Mouse (Mus musculus): ENCODE data around the gene Fancc. TPM values are rescaled to one million over a fixed set of nuclear protein-coding genes. Genes with fewer than 3 reads are reported as not detected.
"Not testable (repeated sequence)": the region's sequence is repeated elsewhere in the genome, so short reads cannot be mapped to it uniquely, and the experiment has no call there.

The Fancc gene
- polyA plus RNA-seq, 1 experiment: 29.2 TPM

DNA sequence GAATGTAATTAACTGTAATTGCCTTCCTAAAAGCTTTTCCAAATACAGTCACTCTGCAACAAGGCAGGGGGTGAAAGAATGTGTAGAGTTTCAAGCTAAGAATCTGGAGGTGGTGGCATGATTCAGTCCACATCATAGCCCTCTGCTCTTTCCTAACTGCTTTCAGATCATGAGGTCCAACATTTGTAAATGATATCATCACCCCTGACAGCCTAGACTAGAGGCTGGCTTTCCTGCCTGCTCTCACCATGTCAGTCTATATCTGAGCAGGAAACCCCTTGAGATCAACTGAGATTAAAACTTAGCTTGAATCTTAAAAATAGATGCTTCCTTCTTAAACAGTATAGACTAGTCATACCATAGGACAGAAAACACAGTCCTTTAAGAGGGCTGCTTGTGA, 75.9 kb downstream of the Fancc start:
- DNase-seq (ENCODE audit: low spot score): no peak

DNA sequence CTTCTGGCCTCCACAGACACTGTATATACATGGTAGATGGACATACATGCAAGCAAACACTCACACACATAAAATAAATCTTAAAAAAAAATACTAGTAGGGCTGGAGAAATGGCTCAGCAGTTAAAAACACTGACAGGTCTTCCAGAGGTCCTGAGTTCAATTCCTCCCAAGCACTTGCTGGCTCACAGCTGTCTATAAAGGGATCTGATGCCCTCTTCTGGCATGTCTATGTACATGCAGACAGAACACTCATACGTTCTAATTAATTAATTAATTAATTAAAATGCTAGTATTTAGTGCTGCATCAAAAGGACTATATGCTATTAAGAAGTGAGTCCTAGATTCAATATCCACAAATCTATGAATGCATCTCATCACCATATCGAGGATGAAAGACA, 78.9 kb downstream of the Fancc start:
- no peak for DNase-seq (ENCODE audit: low spot score)

DNA sequence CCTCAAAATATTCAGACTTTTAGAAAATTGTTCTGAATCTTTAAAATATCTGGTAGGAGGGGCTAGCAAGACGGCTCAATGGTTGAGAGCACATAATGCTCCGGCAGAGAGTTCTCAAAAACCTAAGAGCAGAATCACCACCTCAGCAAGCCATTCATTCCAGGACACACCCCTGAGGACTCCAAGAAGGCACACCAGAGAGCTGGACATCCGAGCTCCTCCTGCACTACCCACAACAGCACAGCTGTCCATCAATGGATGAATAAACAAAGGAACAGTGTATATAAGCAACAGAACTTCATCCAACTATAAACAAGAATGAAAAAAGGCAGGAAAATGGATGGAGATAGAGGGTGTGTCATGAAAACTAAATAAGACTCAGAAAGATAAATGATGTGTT, 80.3 kb downstream of the Fancc start:
- DNase-seq (ENCODE audit: low spot score): no peak

DNA sequence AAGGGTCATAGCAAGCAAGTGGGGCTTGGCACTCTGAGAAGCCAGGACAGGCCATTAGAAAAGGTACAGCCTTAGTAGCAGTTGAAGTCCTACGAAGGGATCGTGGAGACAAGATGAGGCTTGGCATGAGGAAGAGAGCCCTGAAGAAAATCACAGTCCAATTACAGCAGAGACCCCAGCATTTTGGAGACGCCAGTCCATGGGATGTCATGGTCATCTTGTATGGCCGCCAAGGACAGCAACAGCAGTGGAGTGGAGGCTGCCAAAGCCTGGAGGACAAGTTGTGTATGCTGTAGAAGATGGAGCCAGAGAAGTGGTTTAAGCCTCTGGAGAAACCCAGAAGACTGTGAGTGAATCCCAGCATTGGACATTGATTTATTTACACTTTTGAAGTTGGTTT, 84.4 kb downstream of the Fancc start:
- no peak for DNase-seq (ENCODE audit: low spot score)

DNA sequence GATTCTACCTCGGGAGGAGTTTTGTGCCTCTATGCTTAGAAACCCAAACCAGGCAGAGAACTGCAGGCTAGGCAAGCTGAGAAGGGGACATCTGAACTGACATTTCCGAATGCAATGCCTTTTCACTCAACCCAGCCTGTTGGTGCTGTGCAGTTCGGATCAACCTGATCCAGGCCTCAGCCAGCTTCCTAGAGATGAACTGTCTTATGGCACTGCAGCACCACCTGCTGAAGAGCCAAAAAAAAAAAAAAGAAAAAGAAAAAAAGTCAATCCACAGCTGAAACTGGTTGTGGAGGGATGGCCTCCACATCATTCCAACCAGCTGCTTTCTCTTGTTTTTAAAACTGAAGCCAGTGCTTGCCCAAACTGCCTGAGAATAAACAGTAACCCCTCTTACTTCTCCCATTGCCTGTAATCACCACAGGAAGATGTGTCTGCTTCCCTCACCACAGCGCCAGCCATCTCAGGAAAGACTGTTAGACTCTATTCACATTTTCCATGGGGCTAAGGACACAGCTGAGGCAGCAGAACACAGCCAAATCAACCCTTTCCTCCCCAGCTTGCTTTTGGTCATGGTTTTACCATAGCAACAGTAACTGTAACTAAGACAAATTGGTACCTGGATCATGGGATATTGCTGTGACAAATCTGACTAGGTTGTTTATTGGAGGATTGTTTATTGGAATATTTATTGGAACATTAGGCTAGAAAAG, 85.6 kb downstream of the Fancc start:
- DNase-seq (ENCODE audit: low spot score): no peak

DNA sequence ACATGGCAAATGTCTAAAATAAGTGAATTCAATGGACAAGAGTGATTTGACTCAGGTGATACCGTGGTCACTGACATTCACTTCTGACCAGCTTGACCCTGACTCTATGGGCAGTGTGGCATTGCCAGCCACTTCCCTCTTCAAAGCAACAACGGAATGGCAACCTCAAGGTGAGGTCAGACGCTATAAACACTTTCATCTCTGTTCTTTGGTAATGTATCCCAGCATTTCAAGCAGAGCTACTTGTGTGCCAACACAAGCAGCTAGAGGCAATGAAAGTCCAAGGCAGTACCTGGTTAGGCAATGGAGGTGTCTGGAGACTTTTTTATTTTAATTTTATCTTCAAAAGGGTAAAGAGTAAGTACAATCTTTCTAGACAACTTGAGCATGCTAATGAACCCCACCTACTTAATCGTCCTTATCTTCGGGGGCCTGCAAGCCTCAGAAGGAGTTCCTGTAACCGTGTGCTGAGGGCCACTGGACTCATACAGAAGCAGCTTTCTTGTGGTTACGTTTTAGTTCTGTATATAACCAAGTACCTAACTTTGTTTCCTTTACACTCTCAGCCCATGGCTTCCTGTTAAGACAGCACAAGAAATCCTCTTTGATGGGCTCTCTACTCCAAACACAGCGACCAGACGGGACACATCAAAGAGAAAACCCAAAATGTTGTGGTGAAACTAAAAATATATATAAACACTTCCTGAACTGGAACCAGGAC, 86.3 kb downstream of the Fancc start:
- DNase-seq (ENCODE audit: low spot score): no peak

DNA sequence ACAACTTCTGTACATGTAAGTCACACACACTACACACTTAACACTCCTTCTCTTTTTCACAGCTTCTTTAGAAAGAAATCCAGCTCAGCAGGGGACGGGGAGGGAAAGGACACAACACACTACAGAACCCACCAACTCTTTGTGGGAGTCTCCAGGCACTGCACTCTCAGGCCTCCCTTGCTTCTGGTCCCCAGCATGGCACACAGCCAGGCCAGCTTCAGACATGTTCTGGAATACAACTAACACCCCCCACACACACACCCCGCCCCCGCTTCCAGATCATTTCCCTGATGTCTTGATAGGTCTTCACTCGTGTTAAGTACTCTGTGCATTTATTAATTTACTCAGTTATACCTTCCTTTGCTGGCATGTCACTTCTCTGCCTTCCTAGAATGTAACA, 91.9 kb downstream of the Fancc start:
- no peak for DNase-seq (ENCODE audit: low spot score)

DNA sequence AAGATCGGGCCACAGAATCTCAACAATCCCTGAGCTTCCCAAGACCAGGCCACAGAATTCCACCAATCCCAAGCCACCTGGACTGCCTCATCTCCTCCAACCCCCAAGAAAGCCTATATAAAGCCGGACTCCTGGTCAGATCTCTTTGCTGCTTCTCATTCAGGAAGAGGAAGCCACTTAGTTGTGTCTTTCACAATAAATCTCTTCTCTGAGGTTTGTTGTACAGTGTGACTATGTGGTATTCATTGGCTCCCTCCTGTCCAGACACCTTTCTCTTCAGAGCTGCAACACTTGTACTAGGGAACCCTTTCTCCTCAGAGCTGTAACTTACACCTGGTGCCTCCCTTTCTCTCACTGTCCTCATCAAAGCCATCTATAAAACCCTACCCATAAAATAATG, 92.4 kb downstream of the Fancc start:
- no peak for DNase-seq (ENCODE audit: low spot score)

DNA sequence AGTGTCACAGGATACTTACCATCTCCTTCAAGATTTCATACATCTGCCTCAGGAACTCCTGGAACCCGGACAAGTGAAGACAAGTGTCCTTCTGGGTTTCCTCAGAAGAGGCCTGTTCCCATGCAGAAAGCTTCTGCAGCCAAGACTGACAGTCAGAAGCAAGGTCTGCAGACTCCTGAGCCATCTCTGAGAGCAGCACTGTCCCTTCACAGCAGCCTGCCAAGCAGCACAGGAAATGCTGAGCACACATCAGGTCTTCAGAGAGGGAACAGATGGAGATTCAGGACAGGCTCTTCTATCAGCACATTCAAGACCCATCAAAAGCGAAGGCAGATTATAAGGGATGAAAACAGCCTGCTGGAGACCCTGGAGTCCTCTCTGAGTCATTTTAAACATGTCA, 94.3 kb downstream of the Fancc start:
- no peak for DNase-seq (ENCODE audit: low spot score)

DNA sequence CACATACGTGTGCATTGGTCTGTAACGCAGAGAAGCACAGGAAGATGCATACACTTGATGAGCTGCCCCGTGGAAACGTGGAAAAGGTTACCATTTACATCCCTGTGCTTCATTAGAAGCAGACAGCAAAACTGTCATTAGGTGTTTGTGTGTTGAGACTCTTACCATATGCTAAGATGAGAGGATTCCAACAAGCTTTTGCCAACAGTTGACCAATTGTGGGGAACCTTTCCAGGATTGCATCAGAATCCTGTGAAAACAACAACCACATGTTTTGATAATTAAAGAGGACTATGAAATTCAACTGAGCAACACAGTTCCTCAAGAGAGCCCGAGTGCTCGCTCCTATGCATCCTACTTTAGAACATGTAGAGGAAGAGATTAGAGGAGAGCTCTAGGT, 97.0 kb downstream of the Fancc start:
- no peak for DNase-seq (ENCODE audit: low spot score)

DNA sequence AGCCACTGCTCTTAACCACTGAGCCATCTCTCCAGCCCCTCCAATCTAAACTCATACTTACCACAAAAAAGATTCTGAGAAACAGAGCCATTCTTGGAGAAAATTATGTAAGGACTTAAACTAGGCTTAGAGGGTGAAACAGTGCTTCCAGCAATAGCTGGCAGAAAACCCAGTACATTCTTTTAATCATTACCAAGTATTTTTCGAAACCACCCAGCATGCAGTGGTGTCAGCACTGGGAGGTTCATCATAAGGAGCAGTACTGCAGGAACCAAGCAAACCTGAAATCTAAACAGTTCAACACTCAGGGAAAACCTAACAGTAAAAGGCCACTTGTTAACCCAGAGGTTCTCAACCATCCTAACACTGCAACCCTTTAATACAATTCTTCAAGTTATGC, 99.7 kb downstream of the Fancc start:
- DNase-seq (ENCODE audit: low spot score): no peak

DNA sequence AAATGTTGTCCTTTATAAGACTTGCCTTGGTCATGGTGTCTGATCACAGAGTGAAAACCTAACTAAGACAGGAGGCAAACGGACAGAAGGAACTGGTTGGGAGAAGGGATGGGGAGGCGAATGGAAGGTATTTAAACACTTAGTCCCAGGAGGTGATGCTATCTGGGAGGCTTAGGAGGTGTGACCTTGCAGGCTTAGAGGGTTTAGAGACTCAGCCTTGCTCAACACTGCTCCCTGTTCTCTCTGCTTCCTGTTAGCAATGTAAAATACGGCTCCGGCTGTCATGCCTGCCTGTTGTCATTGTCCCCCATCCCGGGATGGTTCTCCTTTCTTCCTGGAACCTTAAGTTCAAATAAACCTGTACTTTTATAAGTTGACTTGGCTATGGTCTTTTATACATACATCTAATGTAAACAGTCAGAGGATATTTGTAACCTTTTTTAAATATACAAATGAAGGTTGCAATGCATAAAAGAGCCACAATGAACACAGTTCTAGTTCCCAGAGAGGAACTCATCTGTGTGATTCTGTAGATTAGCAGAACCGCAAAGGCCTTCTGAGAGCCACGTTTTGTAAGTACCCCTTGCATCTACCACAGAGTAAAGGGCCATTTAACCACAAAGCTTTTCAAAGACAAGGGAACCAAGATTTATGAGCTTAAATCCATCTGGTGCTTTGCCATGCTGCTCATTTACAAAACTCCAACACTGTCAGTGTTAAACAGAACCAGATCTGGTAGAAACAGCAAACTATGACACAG, 102.6 kb downstream of the Fancc start:
- DNase-seq (ENCODE audit: low spot score): no peak

DNA sequence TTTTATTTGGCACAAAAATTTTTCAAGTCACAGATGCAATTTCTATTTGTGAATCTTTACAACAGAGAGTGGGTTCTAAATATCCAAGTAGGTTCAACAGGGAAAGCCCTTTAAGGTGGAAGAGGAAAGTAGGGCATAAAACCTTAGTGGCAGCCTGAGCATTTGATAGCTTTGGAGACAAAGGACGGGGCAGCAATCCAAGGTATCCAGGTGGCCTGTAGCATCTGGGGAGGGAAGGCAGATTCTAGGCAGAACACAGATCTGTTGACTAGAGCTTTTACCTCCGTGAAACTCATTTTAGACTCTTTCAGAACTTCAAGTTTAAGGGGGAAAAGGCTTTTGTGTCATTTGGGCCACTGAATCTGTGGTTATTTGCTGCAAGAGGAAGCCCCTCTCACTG, 111.8 kb downstream of the Fancc start:
- DNase-seq (ENCODE audit: low spot score): no peak

DNA sequence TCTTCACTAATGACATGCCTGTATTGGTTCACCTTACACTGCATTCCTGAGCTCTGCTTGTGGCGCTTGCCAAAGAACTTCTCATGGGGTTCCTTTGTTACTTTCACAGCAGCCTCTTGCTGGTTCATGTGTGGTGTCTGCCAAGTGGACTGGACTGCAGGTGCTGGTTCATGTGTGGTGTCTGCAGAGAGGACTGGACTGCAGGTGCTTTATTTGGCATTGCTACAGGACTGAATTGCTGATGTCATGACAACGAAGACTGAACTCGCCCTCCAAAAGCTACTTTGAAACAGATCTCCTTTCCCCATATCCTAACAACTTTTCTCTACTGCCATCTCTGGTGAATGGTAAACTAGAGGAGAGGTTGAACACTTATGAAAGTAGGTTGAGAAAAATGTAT, 112.3 kb downstream of the Fancc start:
- no peak for DNase-seq (ENCODE audit: low spot score)

DNA sequence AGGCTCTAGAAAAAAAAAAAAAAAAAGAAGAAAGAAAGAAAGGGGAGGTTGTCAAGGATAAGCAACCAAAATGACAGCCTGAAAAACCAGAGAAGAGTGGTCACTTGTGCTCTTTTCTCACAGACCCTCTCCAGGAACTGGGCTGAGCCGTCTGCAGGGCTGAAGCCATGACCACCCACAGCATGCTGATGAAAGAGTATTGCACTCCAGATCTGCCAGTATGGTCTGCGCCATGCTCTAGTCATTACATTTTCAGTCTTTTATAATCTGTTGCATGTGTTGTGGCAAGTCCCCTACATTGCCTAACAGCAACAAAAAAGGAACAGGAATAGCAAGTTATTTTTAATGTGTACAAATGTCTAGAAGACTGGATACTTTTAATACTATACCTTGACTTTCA, 114.9 kb downstream of the Fancc start:
- DNase-seq (ENCODE audit: low spot score): no peak

DNA sequence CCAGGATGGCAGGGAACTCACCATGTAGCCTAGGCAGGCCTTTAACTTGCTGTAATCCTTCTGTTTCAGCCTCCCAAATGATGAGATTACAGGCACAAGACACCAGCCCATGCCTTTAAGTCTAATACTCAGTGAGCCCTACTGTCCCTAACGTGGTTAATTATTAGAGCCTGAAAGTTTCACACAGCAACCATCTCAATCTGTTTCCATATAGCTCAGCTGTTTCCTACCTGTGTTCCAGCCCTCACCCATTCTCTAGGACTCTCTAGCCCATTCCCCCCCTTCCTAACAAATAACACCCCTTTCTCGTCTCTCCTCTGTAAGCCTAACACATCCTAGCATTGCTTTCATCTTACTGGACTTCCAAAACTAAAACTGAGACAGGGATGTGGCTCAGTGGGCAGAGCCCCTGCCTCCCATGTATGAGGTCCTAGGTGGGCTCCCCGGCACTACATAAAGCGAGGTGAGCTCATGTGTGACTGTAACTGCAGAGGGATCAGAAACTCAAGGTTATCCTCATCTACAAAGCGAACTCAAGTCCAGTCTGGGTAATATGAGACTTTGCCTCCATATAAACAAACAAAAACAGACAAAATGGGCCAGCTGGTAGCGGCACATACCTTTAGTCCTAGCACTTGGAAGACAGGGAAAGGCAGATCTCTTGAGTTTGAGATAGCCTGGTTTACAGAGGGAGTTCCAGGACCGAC, 123.5 kb downstream of the Fancc start:
- DNase-seq (ENCODE audit: low spot score): no peak

DNA sequence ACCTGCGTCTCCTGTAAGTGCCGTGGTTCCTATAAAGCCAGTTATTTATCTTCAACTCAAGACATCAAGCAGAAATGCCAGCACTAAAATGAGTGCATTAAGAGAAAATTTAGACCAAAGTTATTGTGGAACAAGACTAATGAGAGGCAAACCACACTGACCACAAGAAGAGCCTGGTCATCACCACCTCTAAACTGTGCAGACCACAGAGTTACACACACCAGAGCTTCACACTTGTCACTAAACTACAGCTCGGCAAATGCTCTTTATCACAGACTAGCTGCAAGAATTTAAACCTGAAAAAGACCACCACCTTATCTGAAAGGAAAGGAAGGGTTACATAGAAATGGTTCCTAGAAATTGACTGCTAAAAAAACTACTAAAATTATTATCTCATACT, 135.3 kb downstream of the Fancc start:
- no peak for DNase-seq (ENCODE audit: low spot score)

DNA sequence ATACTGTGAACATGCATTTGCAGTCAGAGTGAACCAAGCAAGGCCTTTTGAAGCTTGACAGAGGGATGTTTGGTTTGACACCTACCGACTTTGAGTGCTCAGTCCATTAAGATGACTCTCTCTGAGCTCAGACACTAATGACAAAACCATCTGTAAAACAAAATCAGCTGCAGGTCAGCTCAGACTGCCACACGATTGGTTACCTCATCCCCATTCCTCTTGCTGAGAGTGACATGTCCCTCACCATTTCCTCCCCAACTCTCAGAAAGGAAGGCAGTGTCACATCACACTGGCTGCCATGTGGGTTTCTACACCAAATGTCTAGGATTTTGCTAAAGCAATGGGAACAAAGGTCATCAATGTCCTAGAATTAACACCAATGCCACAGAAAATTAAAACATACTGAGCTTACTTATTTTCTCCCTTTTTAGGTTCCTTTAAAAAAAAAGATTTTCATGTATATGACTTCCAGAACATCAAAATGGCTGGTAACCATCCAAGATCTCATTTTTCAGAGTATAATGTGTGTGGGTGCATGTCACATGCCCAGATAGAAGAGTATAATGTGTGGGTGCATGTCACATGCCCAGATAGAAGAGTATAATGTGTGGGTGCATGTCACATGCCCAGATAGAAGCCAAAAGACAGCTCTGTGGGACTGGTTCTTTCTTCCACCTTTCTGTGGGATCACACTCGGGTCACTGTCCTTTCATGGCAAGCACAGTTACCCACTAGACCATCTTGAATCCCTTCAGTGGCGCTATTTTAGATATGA, 136.8 kb downstream of the Fancc start:
- no peak for DNase-seq (ENCODE audit: low spot score)

DNA sequence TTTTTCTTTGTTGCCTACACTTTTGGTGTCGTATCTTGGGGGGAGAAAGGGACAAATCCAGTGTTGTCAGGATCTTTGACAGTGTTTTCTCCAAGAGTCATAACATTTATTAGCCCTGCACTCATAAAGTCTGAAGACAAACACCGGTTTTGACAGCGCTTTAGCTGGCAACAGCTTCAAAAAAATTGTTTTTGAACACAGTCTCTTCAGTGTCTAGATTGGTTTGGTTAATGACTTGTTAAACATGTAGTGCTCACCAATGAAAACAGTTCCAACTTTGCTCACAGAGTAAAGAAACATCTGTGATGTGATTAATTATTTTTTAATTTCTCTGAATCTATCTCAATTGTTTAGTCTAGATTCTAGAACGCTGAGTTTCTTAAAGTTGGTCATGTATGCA, 137.7 kb downstream of the Fancc start:
- no peak for DNase-seq (ENCODE audit: low spot score)

DNA sequence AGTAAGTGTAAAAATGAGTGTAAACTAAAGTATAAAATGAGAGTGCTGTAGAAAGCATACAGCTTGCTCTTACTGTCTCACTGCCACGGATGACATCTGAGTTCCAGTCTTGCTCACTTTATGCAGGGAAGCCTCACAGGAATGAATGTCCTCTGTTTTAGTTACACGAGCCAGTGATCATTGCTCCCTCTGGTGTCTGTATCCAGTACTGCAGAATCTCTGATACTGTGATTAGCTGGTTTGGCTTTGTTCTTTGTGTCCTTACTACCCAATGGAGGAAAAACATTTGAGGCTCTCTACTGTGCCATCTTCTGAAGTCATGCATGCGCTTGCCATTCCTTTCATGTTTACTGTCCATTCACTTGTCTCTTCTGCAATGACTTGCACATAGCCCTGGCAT, 140.5 kb downstream of the Fancc start:
- no peak for DNase-seq (ENCODE audit: low spot score)

DNA sequence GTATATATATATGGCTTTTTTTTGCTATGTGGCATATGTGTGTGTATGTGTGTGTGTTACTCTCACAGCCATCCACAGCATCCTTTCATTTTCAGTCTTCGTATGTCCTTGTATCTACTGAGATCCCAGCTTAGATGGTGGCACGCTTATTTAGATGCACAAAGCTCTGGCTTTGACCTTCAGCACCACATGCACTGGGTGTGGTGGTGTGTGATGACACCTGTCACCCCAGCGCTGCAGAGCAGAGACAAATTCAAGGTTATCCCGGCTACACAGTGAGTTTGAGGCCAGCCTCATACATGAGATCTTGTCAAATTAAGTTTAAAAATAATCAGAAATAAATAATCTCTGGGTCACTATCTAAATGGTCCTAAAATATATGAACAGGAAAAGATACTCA, 141.0 kb downstream of the Fancc start:
- no peak for DNase-seq (ENCODE audit: low spot score)

DNA sequence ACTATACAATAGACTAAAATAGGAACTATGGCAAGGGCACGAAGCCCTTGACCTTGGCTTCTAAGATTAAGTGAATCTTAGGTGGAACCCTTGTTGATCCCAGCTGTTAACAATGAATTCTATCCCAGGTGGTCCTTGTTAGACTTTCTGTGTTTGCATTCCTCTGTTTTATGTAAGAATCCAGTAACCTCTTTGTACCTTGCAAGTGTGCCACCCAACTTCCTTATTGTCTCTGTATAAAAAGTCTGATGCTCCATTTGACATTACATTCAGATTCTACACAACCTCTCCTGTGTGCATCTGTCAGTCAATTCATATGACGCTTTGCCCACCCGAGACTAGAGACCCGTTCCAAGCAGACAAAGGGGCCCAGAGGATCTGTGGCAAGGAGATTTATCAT, 143.8 kb downstream of the Fancc start:
- DNase-seq (ENCODE audit: low spot score): not testable (repeated sequence)

Data from urinary bladder, adult 2 months (tissue).